Mouse (Mus musculus) brown adipose tissue, adult 24 weeks (tissue): Measurements from ENCODE around the gene Slc35e2. TPM values are rescaled to one million over a fixed set of nuclear protein-coding genes. Genes with fewer than 3 reads are reported as not detected.
A peak's percentile ranks its signal among the peaks of the same experiment; 100 is the strongest.
"Not testable (repeated sequence)": the region's sequence is repeated elsewhere in the genome, so short reads cannot be mapped to it uniquely, and the experiment has no call there.

Source experiments
- H3K27ac ChIP-seq: fragments of 200-500 bp; replicated peaks from 2 replicates; pipeline ENCODE4 v1.5.1; 2012; ENCODE audit warnings: low read depth, mild to moderate bottlenecking, low read length
- H3K4me1 ChIP-seq: fragments of 200-500 bp; 2 replicates; pipeline ENCODE4 v1.6.1; 2012; ENCODE audit warnings: low read length, mixed read lengths; ENCODE audit not compliant: control insufficient read depth, insufficient read depth, insufficient read length
- H3K4me3 ChIP-seq: fragments of 200-500 bp; 2 replicates; pipeline ENCODE4 v1.5.1; 2012; ENCODE audit warnings: low read depth, mild to moderate bottlenecking, low read length, moderate library complexity; ENCODE audit not compliant: insufficient read depth
- polyA plus RNA-seq: library from polyadenylated mRNA; stranded (reverse); fragments of >200 nt; gene quantifications from 2 replicates; pipeline ENCODE4 v1.2.4, GENCODE M21; 2012; ENCODE audit not compliant: missing spikeins, insufficient read depth, insufficient read length

The Slc35e2 gene
- polyA plus RNA-seq, 1 experiment: 7.0 TPM

- no peak overlapping the region for H3K4me3 ChIP-seq
- H3K4me1 ChIP-seq: peaks cover 29% of the 10 kb centered on the region
- no peak overlapping the region for H3K27ac ChIP-seq
These were observed 32.4 kb upstream of the Slc35e2 start for GRCm38 (mm10) chr4:155568632-155569370.

- Histone ChIP-seq H3K27ac (0 out of 2 replicates have a peak overlapping the region, but pooled peaks have one; percentile 17), H3K4me1 (peaks cover 34% of the 10 kb centered on the region), H3K4me3 (no peak overlapping the region)
These were observed 31.4 kb upstream of the Slc35e2 start for GRCm38 (mm10) chr4:155569818-155570217.

GRCm38 (mm10) chr4:155570315-155570714 lies 30.9 kb upstream of the Slc35e2 start:
- H3K27ac ChIP-seq: 0 out of 2 replicates have a peak overlapping the region, but pooled peaks have one; percentile 20
- not testable (repeated sequence) for H3K4me3 ChIP-seq
- peaks cover 35% of the 10 kb centered on the region for H3K4me1 ChIP-seq

- H3K4me3 ChIP-seq: no peak overlapping the region
- H3K27ac ChIP-seq: peak overlapping the region; percentile 53
- peaks cover 30% of the 10 kb centered on the region for H3K4me1 ChIP-seq
These were observed 29.8 kb upstream of the Slc35e2 start for GRCm38 (mm10) chr4:155571442-155571841.

GRCm38 (mm10) chr4:155573155-155573554 lies 28.1 kb upstream of the Slc35e2 start:
- Histone ChIP-seq H3K27ac (peak overlapping the region; percentile 72), H3K4me1 (peaks cover 34% of the 10 kb centered on the region), H3K4me3 (no peak overlapping the region)

- H3K27ac ChIP-seq: peak overlapping the region; percentile 72
- H3K4me1 ChIP-seq: peaks cover 38% of the 10 kb centered on the region
These were observed 27.3 kb upstream of the Slc35e2 start for GRCm38 (mm10) chr4:155573876-155574275.

GRCm38 (mm10) chr4:155574931-155575330 lies 26.3 kb upstream of the Slc35e2 start:
- H3K27ac ChIP-seq: peak overlapping the region; percentile 64
- H3K4me1 ChIP-seq: peaks cover 39% of the 10 kb centered on the region
- H3K4me3 ChIP-seq: no peak overlapping the region

More at GRCm38 (mm10) chr4:155573876-155574275, 27.3 kb upstream of the Slc35e2 start:
- H3K4me3 ChIP-seq: no peak overlapping the region

- peak overlapping the region; percentile 4; the same call in 1 of the 2 replicates for H3K27ac ChIP-seq
- H3K4me3 ChIP-seq: no peak overlapping the region
- peaks cover 39% of the 10 kb centered on the region for H3K4me1 ChIP-seq
These were observed 25.7 kb upstream of the Slc35e2 start for GRCm38 (mm10) chr4:155575521-155575920.

- H3K4me3 ChIP-seq: no peak overlapping the region
- peaks cover 29% of the 10 kb centered on the region for H3K4me1 ChIP-seq
- peak overlapping the region; percentile 38 for H3K27ac ChIP-seq
These were observed 24.1 kb upstream of the Slc35e2 start for GRCm38 (mm10) chr4:155577132-155577531.

- H3K4me3 ChIP-seq: no peak overlapping the region
- H3K27ac ChIP-seq: 0 out of 2 replicates have a peak overlapping the region, but pooled peaks have one; percentile 38
- H3K4me1 ChIP-seq: peaks cover 28% of the 10 kb centered on the region
These were observed 23.5 kb upstream of the Slc35e2 start for GRCm38 (mm10) chr4:155577741-155578140.

GRCm38 (mm10) chr4:155578336-155579125 lies 22.7 kb upstream of the Slc35e2 start:
- peaks cover 21% of the 10 kb centered on the region for H3K4me1 ChIP-seq
- no peak overlapping the region for H3K4me3 ChIP-seq
- peak overlapping the region; percentile 52 for H3K27ac ChIP-seq

- no peak overlapping the region for H3K27ac ChIP-seq
- no peak overlapping the region for H3K4me3 ChIP-seq
- peaks cover 10% of the 10 kb centered on the region; the same call in 1 of the 2 replicates for H3K4me1 ChIP-seq
These were observed 20.8 kb upstream of the Slc35e2 start for GRCm38 (mm10) chr4:155580420-155580819.

GRCm38 (mm10) chr4:155582279-155582905 lies 18.8 kb upstream of the Slc35e2 start:
- Histone ChIP-seq H3K4me3 (no peak overlapping the region), H3K27ac (no peak overlapping the region), H3K4me1 (peaks cover 9% of the 10 kb centered on the region; the same call in 1 of the 2 replicates)

GRCm38 (mm10) chr4:155589356-155589755 lies 11.9 kb upstream of the Slc35e2 start:
- Histone ChIP-seq H3K4me1 (no peaks in the 10 kb centered on the region), H3K27ac (no peak overlapping the region), H3K4me3 (no peak overlapping the region)
